Mouse (Mus musculus): ENCODE measurements at regions not wholly inside any gene's neighbourhood (a gene's known extent, or its start where the extent isn't known, plus 50 kb on each side); places are given as distances from the start of the nearest gene placed in this dataset.
A peak's percentile ranks its signal among the peaks of the same experiment; 100 is the strongest.
"Not testable (repeated sequence)": the region's sequence is repeated elsewhere in the genome, so short reads cannot be mapped to it uniquely, and the experiment has no call there.

- DNase-seq (ENCODE audit: low read depth, low spot score): no peak
Measured at GRCm38 (mm10) chr16:57923447-57924129, 169.1 kb upstream of the Col8a1 start.

DNA sequence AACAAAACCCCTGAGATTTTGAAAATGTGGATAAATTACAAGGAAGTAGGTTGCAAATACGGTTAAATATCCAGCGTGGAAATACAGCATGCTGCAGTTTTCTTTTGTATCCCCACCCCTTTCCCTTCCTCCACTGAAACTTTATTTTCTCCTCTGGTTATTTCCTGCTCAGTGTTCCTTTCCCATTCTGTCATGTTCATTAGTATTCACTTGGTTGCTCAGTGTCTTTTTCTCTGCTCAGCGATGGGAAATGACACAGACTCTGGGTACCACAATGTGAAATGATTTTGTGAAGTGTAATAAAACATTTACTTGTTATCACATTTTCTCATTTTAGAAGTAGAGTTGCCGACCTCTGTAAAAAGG lies 169.6 kb upstream of the Col8a1 start:
- no peak for DNase-seq (ENCODE audit: low read depth, low spot score)

GRCm38 (mm10) chr16:57927816-57928215 lies 173.3 kb upstream of the Col8a1 start:
- no peak for DNase-seq (ENCODE audit: low read depth, low spot score)

- DNase-seq (ENCODE audit: low read depth, low spot score): no peak
Measured at GRCm38 (mm10) chr16:57928301-57928700, 173.8 kb upstream of the Col8a1 start.

DNA sequence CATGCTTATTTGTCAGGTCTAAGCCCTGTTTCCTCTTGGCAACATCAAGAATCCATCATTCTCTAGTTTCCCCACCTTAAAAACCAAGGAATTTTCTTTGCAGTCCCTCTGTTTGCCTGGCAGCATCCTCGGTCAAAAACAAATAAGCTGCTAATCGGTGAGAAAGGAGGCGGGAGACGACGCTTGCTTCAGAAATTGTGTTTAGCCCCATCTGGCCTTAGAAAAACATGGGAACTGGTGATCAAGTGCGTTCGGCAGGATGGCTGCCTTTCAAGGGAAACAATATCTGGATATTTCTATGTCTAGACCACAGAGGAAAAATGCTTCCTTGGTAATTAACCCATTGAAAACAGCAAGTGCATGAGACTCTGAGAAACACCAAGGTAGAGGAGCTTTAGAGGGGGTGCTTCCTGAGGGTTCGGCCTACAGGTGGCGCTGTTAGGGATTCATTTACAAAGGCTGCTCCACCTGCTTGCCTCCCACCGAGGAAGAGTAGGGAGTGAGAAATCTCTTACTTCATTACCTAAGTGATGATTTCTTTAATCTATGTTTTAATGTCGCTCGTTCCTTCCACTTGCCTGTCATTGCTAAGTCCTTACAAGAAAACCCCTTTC lies 174.7 kb upstream of the Col8a1 start:
- no peak for DNase-seq (ENCODE audit: low read depth, low spot score)

DNA sequence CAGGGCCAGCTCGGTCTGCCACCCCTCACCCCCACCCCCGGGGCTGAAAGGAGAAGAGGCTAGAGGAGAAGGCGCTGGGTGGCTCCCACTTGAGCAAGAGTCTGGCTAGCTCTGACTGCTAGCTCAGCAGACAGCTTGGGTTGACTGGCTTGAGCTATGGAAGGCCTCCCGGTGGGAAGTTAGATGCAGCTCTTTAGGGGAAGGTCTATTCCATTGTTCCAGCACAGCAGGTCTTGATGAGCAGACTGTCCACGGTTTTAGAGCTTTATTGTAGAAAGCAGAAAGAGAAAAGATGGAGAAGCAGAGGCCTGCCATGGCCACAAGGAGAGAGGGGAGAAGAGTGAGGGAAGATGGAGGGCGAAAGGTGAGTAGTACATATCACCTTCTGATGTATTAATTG lies 190.9 kb upstream of the Col8a1 start:
- DNase-seq (ENCODE audit: low read depth, low spot score): peak; percentile 26

GRCm38 (mm10) chr16:57947309-57947708 lies 192.8 kb upstream of the Col8a1 start:
- DNase-seq (ENCODE audit: low read depth, low spot score): no peak

- no peak for DNase-seq (ENCODE audit: low read depth, low spot score)
Measured at GRCm38 (mm10) chr16:57949680-57950079, 195.1 kb upstream of the Col8a1 start.

DNA sequence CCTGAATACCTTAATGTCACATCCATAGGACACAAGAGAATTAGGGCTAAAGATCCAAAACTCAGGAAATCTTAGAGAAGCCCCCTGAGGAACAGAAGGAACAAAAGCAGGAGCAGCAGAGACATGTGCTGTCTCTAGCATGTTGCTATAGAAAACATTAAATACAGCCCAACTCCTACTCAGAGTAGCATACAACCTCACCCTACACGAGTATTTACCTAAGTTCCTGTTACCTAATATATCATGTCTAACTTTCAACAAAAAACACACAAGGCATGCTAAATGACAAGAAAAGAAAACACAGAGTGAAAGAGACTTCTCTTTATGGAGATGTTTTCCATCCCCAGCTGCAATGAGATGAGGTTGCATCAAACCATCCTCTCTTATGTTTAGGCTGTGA lies 216.4 kb upstream of the Col8a1 start:
- no peak for DNase-seq (ENCODE audit: low read depth, low spot score)

DNA sequence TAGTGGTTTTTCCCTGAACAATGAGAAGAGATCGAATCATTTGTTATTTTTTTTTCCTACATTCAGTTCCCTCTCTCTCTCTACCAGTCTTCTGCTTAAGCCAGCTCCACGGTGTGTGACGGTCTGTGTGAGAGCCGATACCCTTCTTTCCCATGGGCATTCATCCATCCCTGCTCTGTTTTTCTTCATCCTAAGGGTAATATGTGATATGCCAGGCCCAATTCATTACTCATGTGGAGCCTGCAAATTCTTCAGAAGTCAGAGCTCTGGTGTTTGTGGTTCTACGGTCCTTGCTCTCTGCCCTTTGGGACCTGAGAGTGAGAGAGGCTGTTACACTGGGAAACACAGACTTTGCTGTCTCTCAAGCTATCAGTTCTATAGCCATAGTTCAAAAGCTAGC lies 229.6 kb upstream of the Col8a1 start:
- DNase-seq (ENCODE audit: low read depth, low spot score): no peak

DNA sequence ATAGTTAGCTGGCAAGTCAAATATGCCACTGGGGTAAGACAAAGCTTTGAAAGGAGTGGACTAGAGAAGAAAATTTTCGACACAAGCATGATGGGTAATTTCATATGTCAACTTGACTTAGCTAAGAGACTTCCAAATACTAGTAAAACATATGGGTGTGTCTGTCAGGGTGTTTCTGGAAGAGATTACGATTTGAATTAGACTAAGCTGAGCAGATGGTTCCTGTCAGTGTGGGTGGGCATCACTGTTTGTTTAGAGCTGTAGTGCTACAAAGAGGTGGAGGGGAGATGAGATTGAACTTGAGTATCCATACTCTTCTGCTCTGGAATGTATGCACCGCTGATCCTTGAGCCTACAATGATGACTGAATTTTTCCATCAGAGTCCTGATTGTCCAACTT lies 251.2 kb upstream of the Col8a1 start:
- no peak for DNase-seq (ENCODE audit: low read depth, low spot score)

GRCm38 (mm10) chr16:58013557-58013956 lies 259.0 kb upstream of the Col8a1 start:
- no peak for DNase-seq (ENCODE audit: low read depth, low spot score)

DNA sequence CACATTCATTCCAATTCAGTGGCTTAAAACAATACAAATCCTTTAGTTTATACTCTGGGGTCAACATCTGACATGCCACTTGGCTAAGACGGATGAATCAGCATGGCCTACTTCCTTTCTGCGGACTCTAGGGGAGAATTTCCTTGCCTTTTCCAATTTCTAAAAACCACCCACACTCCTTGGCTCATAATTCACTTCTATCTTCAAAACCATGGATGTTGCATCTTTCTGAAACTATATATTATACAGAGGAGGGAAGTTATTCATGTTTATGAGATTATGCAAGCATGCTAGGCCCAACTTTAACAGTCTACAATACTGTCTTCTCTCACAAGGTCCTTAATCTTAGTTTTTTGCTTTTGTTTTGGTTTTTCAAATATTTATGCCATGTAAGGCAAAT lies 273.0 kb upstream of the Col8a1 start:
- DNase-seq (ENCODE audit: low read depth, low spot score): no peak

DNA sequence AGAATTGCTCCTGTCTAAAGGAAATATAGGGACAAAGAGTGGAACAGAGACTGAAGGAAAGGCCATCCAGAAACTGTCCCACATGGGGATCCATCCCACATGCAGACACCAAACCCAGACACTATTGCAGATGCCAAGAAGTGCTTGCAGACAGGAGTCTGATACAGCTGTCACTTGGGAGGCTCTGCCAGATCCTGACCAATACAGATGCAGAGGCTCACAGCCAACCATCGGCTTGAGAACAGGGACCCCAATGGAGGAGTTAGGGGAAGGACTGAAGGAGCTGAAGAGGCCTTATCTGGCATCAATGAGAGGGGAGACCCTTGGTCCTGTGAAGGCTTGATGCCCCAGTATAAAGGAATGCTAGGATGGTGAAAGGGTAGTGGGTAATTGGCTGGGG lies 274.0 kb upstream of the Col8a1 start:
- not testable (repeated sequence) for DNase-seq (ENCODE audit: low read depth, low spot score)

DNA sequence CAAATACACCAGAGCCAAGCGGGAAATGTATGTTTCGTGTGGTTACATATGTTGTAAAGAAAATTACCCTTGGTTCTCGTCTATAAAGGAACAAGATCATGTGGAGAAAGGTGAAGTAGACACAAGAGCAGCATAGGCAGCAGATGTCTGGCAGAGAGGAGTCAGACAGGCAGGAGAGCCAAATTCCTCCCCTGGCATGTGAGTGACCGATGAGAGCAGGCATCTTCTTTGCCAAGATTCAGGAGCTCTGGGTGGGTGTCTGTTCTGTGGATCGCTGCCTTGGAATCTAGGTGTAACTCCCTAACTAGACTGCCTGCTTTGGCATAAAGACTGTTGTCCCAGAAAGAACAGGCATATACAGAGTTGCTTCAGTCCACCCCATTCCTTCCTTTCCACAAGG lies 275.1 kb upstream of the Col8a1 start:
- DNase-seq (ENCODE audit: low read depth, low spot score): no peak

- no peak for DNase-seq (ENCODE audit: low read depth, low spot score)
Measured at GRCm38 (mm10) chr16:58068654-58069271, 314.2 kb upstream of the Col8a1 start.

DNA sequence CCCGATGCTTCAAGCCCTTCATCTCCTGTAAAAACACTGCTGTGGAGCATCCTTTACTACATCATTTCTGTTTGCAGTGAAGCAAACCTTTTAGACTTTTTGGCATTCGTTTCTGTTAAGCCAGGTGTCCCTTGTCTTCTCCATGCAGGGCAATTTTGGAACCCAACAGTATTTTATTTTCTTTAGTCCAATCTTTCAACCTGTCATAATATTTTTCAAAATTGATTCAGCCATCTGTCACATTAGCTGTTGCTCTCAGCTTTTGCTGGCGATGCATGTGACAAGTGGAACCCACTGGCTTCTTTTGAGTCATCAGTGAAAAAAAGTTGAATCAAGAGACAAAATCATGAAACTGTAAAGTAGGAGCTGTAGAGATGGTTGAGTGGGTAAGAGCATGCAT lies 317.9 kb upstream of the Col8a1 start:
- DNase-seq (ENCODE audit: low read depth, low spot score): no peak

DNA sequence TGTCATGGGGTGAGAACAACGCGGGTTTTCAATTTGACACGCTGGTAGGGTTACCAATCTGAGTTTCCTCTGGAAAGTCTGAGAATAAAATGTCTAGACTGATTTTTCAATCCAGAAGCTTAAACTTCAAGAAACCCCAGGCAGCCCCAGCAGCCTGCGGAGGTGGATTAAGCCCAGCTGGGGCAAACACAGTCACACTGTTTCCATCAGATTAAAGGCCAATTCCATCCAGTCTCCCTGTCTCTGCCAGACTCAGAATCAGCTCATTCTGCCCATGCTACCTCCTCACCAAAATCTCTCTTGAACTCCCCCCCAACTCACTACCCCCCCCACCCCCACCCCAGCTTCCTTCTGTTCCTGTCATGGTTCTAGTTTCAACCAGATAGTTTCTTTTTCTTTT lies 307.9 kb upstream of the Dcbld2 start:
- no peak for DNase-seq (ENCODE audit: low read depth, low spot score)

- no peak for DNase-seq (ENCODE audit: low read depth, low spot score)
Measured at GRCm38 (mm10) chr16:58110452-58110851, 297.8 kb upstream of the Dcbld2 start.

GRCm38 (mm10) chr16:58126086-58126485 lies 282.2 kb upstream of the Dcbld2 start:
- no peak for DNase-seq (ENCODE audit: low read depth, low spot score)

DNA sequence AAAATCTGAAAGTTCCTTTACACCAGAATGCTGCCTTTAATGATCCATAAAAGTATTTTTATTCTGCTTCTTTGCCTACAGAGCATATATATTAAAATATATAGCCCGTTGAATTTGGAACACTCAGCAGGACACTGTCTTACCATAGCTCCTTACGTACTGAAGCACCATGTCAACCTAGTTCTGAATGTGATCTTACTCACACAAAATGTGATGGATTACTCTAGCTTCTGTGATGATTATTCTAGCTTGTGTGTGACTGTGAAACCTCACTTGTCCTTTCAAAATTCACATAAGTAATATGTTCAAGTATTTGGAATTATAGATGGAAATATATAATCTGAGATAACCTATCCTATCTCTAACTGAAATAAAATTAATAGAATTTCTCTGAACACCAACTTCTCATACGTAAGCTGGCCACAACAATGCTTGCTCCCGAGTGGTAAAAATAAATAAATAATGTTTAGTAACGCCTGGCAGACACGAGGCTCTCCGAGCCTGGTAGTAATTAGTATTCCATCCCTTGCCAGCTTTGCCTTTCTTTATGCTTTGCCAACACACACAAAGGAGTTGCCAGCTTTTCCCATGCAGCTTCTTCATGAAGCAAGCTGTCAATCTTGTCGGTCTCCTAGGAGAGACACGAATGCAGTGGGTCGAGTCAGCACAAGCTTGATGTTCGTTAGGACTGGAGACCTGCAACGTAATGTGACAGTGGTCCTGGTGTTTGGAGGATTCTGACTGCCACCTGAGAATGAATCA lies 271.9 kb upstream of the Dcbld2 start:
- no peak for DNase-seq (ENCODE audit: low read depth, low spot score)

DNA sequence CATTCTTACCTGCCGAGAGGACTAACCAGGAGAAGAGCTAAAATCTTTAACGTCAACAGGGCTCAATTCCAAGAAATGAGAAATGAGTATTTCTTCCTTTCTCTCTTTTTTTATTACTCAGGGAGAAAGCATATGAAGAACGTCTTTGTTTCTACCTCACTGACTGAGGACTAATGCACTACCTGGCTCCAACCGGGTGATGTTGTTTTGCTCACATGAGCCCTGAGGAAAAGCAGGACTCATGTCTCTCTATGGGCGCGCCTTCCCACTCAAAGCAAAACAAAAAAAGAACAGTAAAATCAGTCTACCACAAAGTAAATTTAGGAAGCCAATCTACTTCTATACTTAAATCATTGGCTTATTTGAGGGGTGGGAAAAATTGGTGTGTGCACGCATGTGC lies 271.3 kb upstream of the Dcbld2 start:
- no peak for DNase-seq (ENCODE audit: low read depth, low spot score)

All from WW6 (cell line).